Mouse (Mus musculus): ENCODE data around the gene Gm20661.

DNA sequence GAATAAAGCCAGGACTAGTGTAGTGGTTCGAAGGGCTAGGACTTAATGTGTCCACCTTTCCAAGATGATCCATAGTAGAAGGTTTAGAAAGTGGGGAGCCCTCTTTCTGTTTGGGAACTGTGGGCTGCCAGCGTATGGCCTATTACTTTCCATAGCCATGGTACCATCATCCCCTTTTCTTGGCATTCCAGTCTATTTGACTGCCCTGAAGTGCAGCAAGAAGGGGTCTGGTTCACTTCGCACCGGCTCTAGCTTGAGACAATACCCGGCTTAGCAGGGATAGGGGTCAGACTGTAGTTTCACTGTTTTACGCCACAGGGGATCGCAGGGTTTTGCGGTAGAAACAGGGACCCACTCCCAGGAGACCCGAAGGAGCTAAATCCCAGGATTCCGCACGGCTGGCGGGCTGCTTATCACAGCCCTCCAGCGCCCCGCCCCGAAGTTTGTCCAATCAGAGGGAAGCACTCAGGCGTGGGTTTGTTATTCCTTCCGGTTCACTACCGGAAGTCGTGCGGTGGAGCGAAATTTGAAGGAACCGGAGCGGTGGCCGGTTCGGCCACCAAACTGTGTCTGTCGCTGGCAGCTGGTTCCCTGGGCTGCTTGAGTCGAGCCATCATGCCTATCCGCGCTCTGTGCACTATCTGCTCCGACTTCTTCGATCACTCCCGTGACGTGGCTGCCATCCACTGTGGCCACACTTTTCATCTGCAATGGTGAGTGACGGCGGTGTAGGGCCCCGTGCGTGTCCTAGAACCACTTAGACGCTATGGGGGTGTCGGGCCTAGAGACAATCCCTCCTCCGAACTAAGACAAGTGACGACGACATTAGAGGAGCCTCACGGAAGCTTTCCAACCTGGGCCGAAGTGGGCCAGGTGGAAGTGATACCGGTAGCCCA is 32.1 kb upstream of the Gm20661 start:
- TF ChIP-seq CTCF (conservative IDR thresholded peaks at IDR 0.05; ENCODE audit: low read length) (no peak), POU5F1 (IDR thresholded peaks at IDR 0.05; ENCODE audit: borderline replicate concordance, low read length) (no peak)

Measured in E14TG2a.4 (cell line).